Mouse (Mus musculus) CH12.LX (cell line): ENCODE data around the gene Gba2.

Source experiments
- CHD1 ChIP-seq: IDR thresholded peaks from 2 replicates; pipeline ENCODE4 v1.6.1; 2012; ENCODE audit warnings: low read depth, low read length, improper control_type of control experiment, inconsistent platforms
- CTCF ChIP-seq, 2 experiments: IDR thresholded peaks in 1 of 2; conservative IDR thresholded peaks in 1 of 2; 2 replicates each; pipeline ENCODE4 v1.5.1; 2011 to 2012; ENCODE audit warnings: low read depth in 2 of 2, low read length in 2 of 2, improper control_type of control experiment in 1 of 2, inconsistent platforms in 1 of 2, mild to moderate bottlenecking in 1 of 2, moderate library complexity in 1 of 2
- E2F4 ChIP-seq: IDR thresholded peaks from 2 replicates; pipeline ENCODE4 v1.6.1; 2011; ENCODE audit warnings: low read depth, low read length, improper control_type of control experiment; ENCODE audit not compliant: insufficient replicate concordance
- EP300 ChIP-seq: IDR thresholded peaks from 2 replicates; pipeline ENCODE4 v1.6.1; 2011; ENCODE audit warnings: low read length, improper control_type of control experiment
- ETS1 ChIP-seq: conservative IDR thresholded peaks from 2 replicates; pipeline ENCODE4 v1.6.1; 2012; ENCODE audit warnings: low read depth, mild to moderate bottlenecking, inconsistent platforms, low read length, improper control_type of control experiment, moderate library complexity
- HCFC1 ChIP-seq: IDR thresholded peaks from 2 replicates; pipeline ENCODE4 v1.6.1; 2012; ENCODE audit warnings: low read depth, mild to moderate bottlenecking, inconsistent platforms, low read length, improper control_type of control experiment
- MAX ChIP-seq: IDR thresholded peaks from 2 replicates; pipeline ENCODE4 v1.6.1; 2011; ENCODE audit warnings: low read length, improper control_type of control experiment
- MAZ ChIP-seq: IDR thresholded peaks from 2 replicates; pipeline ENCODE4 v1.6.1; 2012; ENCODE audit warnings: low read depth, mild to moderate bottlenecking, inconsistent platforms, low read length, improper control_type of control experiment, moderate library complexity
- POLR2A ChIP-seq: IDR thresholded peaks from 2 replicates; pipeline ENCODE4 v1.6.1; 2011; ENCODE audit warnings: low read depth, mild to moderate bottlenecking, improper control_type of control experiment, low read length
- POLR2AphosphoS2 ChIP-seq: IDR thresholded peaks from 2 replicates; pipeline ENCODE4 v1.6.1; 2011; ENCODE audit warnings: low read depth, low read length, improper control_type of control experiment
- SIN3A ChIP-seq: IDR thresholded peaks from 2 replicates; pipeline ENCODE4 v1.6.1; 2012; ENCODE audit warnings: low read length, improper control_type of control experiment, inconsistent platforms
- TCF12 ChIP-seq: IDR thresholded peaks from 2 replicates; pipeline ENCODE4 v1.6.1; 2014; ENCODE audit warnings: low read depth, mild to moderate bottlenecking, inconsistent platforms, low read length, improper control_type of control experiment
- USF1 ChIP-seq: IDR thresholded peaks from 2 replicates; pipeline ENCODE4 v1.6.1; 2014; ENCODE audit warnings: low read depth, mild to moderate bottlenecking, inconsistent platforms, low read length, improper control_type of control experiment
- ZMIZ1 ChIP-seq: IDR thresholded peaks from 2 replicates; pipeline ENCODE4 v1.6.1; 2012; ENCODE audit warnings: low read depth, mild to moderate bottlenecking, inconsistent platforms, low read length, improper control_type of control experiment

DNA sequence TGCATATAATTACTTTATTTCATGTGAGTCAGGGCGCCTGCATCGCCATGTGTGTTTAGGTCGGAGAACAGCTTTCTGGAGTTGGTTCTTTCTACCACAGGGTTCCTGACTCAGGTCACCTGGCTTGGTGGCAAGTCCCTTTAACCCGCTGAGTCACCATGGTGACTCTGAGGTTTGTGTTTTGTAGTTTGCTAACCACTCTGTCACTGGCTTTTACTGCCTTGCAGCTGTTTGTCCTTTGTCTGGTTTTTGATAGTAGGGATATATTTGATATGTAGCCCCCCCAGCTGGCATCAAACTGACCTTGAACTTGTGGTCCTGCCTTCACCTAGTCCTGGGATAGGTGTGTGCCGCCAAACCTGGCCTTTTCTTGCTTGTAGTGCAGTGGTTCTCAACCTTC, 3.6 kb upstream of the Gba2 start:
- TF ChIP-seq CTCF (conservative IDR thresholded peaks at IDR 0.05 in 1 of 2, IDR thresholded peaks at IDR 0.05 in 1 of 2; ENCODE audit: low read depth in 2 of 2, low read length in 2 of 2) = no peak
- TF ChIP-seq EP300 = no peak
- TF ChIP-seq CHD1 = no peak
- TF ChIP-seq SIN3A = no peak
- no peak for TF ChIP-seq POLR2A
- no peak for TF ChIP-seq E2F4
- no peak for TF ChIP-seq TCF12
- no peak for TF ChIP-seq USF1
- no peak for TF ChIP-seq MAZ
- no peak for TF ChIP-seq ZMIZ1
- TF ChIP-seq ETS1 = no peak
- TF ChIP-seq POLR2AphosphoS2 = no peak
- no peak for TF ChIP-seq MAX
- no peak for TF ChIP-seq HCFC1
